Mouse (Mus musculus) MEL (cell line): ENCODE data around the gene Dlk2.

Source experiments
- BHLHE40 ChIP-seq: IDR thresholded peaks from 2 replicates; pipeline ENCODE4 v1.6.1; 2012; ENCODE audit warnings: low read depth, mild to moderate bottlenecking, inconsistent platforms, low read length, improper control_type of control experiment, borderline replicate concordance
- CTCF ChIP-seq, 3 experiments: IDR thresholded peaks in 2 of 3; conservative IDR thresholded peaks in 1 of 3; 2 replicates each; pipeline ENCODE4 v1.5.1; 2011 to 2012; ENCODE audit warnings: low read length in 3 of 3, low read depth in 2 of 3, mild to moderate bottlenecking in 2 of 3, improper control_type of control experiment in 1 of 3, inconsistent platforms in 1 of 3, mixed read lengths in 1 of 3, moderate library complexity in 1 of 3; ENCODE audit not compliant: control insufficient read depth in 1 of 3, insufficient read depth in 1 of 3, poor library complexity in 1 of 3, severe bottlenecking in 1 of 3
- E2F4 ChIP-seq: IDR thresholded peaks from 2 replicates; pipeline ENCODE4 v1.6.1; 2011; ENCODE audit warnings: low read depth, low read length, improper control_type of control experiment, borderline replicate concordance
- JUND ChIP-seq: IDR thresholded peaks from 2 replicates; pipeline ENCODE4 v1.6.1; 2011; ENCODE audit warnings: low read depth, mild to moderate bottlenecking, improper control_type of control experiment, low read length
- MEF2A ChIP-seq: IDR thresholded peaks from 2 replicates; pipeline ENCODE4 v1.6.1; 2014; ENCODE audit warnings: low read depth, mild to moderate bottlenecking, inconsistent platforms, low read length, improper control_type of control experiment; ENCODE audit not compliant: poor library complexity, insufficient replicate concordance, severe bottlenecking; ENCODE audit errors: extremely low read depth
- POLR2A ChIP-seq, 2 experiments: IDR thresholded peaks; 2 replicates each; pipeline ENCODE4 v1.6.1; 2011 to 2012; ENCODE audit warnings: low read length in 2 of 2, mild to moderate bottlenecking in 2 of 2, control low read depth in 1 of 2, improper control_type of control experiment in 1 of 2, low read depth in 1 of 2, moderate library complexity in 1 of 2; ENCODE audit not compliant: control insufficient read depth in 1 of 2, insufficient read depth in 1 of 2, poor library complexity in 1 of 2
- USF1 ChIP-seq: IDR thresholded peaks from 2 replicates; pipeline ENCODE4 v1.6.1; 2014; ENCODE audit warnings: low read depth, mild to moderate bottlenecking, inconsistent platforms, low read length, improper control_type of control experiment, moderate library complexity
- ZNF384 ChIP-seq: IDR thresholded peaks from 2 replicates; pipeline ENCODE4 v1.6.1; 2012; ENCODE audit warnings: low read depth, mild to moderate bottlenecking, inconsistent platforms, low read length, improper control_type of control experiment

DNA sequence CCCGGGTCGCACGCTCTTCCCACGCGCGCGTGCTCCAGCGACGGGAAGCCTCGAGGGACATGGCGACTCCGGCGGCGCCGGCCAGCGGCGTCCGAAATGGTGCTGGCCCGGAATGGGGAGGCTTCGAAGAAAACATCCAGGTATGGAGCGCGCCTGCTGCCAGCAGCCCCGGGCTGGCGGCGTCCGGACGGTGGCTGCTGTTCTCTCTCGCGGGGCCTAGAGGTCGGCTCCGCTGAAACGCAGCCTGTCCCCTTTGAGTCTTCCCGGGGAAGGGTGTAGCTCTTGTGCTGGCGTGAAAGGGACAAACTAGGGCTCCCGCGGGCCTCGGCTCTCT lies 49.1 kb upstream of the Dlk2 start:
- TF ChIP-seq E2F4 (no peak), CTCF (IDR thresholded peaks at IDR 0.05 in 2 of 3, conservative IDR thresholded peaks at IDR 0.05 in 1 of 3; ENCODE audit: control insufficient read depth in 1 of 3, insufficient read depth in 1 of 3, low read depth in 2 of 3, low read length in 3 of 3, poor library complexity in 1 of 3, severe bottlenecking in 1 of 3) (no peak), ZNF384 (no peak), USF1 (no peak), MEF2A (no peak), POLR2A (IDR thresholded peaks at IDR 0.05; ENCODE audit: control insufficient read depth in 1 of 2, insufficient read depth in 1 of 2, low read depth in 1 of 2, low read length in 2 of 2, poor library complexity in 1 of 2) (peak in 1 of 2 experiments; percentile 41; a peak in 2 of 4 replicates), BHLHE40 (no peak), JUND (no peak)
